Mouse (Mus musculus): ENCODE results near the gene Negr1.

- TF ChIP-seq POLR2A (IDR thresholded peaks at IDR 0.05; ENCODE audit: extremely low read depth, insufficient read depth, low read length) (no peak), CTCF (IDR thresholded peaks at IDR 0.05; ENCODE audit: extremely low read depth, insufficient read depth, low read length) (no peak)
These were observed 558.3 kb downstream of the Negr1 start for GRCm38 (mm10) chr3:157119916-157120315.
